Mouse (Mus musculus): ENCODE data around the gene Mns1. TPM values are rescaled to one million over a fixed set of nuclear protein-coding genes. Genes with fewer than 3 reads are reported as not detected.
A peak's percentile ranks its signal among the peaks of the same experiment; 100 is the strongest.
"Not testable (repeated sequence)": the region's sequence is repeated elsewhere in the genome, so short reads cannot be mapped to it uniquely, and the experiment has no call there.

Mns1 gene
- total RNA-seq, 4 experiments from 2014 or later: 0.12 to 0.22 (median 0.14) TPM; not detected in 1

- no peak for DNase-seq (ENCODE audit: low spot score)
Measured at GRCm38 (mm10) chr9:72425300-72425850, 12.4 kb upstream of the Mns1 start.

GRCm38 (mm10) chr9:72427861-72428260 is 9.9 kb upstream of the Mns1 start:
- no peak for DNase-seq (ENCODE audit: low spot score)

- no peak for DNase-seq (ENCODE audit: low spot score)
Measured at GRCm38 (mm10) chr9:72434876-72435275, 2.9 kb upstream of the Mns1 start.

- DNase-seq (ENCODE audit: low spot score): no peak
Measured at GRCm38 (mm10) chr9:72438749-72439148, 938 bp downstream of the Mns1 start.

GRCm38 (mm10) chr9:72440358-72440757 is 2.5 kb downstream of the Mns1 start:
- DNase-seq (ENCODE audit: low spot score): no peak

GRCm38 (mm10) chr9:72440948-72441926 is 3.4 kb downstream of the Mns1 start:
- no peak for DNase-seq (ENCODE audit: low spot score)

- DNase-seq (ENCODE audit: low spot score): no peak
Measured at GRCm38 (mm10) chr9:72441927-72442715, 4.3 kb downstream of the Mns1 start.

GRCm38 (mm10) chr9:72448026-72448425 is 10.2 kb downstream of the Mns1 start:
- DNase-seq (ENCODE audit: low spot score): peak; percentile 33

GRCm38 (mm10) chr9:72449367-72449766 is 11.6 kb downstream of the Mns1 start:
- peak; percentile 64 for DNase-seq (ENCODE audit: low spot score)

- no peak for DNase-seq (ENCODE audit: low spot score)
Measured at GRCm38 (mm10) chr9:72449841-72450240, 12.0 kb downstream of the Mns1 start.

GRCm38 (mm10) chr9:72450363-72450762 is 12.6 kb downstream of the Mns1 start:
- DNase-seq (ENCODE audit: low spot score): no peak

GRCm38 (mm10) chr9:72451111-72451510 is 13.3 kb downstream of the Mns1 start:
- no peak for DNase-seq (ENCODE audit: low spot score)

GRCm38 (mm10) chr9:72454281-72454680 is 16.5 kb downstream of the Mns1 start:
- DNase-seq (ENCODE audit: low spot score): not testable (repeated sequence)

GRCm38 (mm10) chr9:72456374-72456773 is 18.6 kb downstream of the Mns1 start:
- no peak for DNase-seq (ENCODE audit: low spot score)

GRCm38 (mm10) chr9:72458233-72458632 is 20.4 kb downstream of the Mns1 start:
- DNase-seq (ENCODE audit: low spot score): peak; percentile 50

- DNase-seq (ENCODE audit: low spot score): no peak
Measured at GRCm38 (mm10) chr9:72459703-72460102, 21.9 kb downstream of the Mns1 start.

- DNase-seq (ENCODE audit: low spot score): no peak
Measured at GRCm38 (mm10) chr9:72460767-72461166, 23.0 kb downstream of the Mns1 start.

GRCm38 (mm10) chr9:72462427-72462826 is 24.6 kb downstream of the Mns1 start:
- no peak for DNase-seq (ENCODE audit: low spot score)

- DNase-seq (ENCODE audit: low spot score): no peak
Measured at GRCm38 (mm10) chr9:72464806-72465205, 27.0 kb downstream of the Mns1 start.

- DNase-seq (ENCODE audit: low spot score): no peak
Measured at GRCm38 (mm10) chr9:72465754-72466181, 28.0 kb downstream of the Mns1 start.

GRCm38 (mm10) chr9:72467551-72468407 is 30.0 kb downstream of the Mns1 start:
- peak; percentile 10 for DNase-seq (ENCODE audit: low spot score)
